18 mouse cellular contexts compared by ENCODE assay signal in genomic region chr12:70040981-70041380, GRCm38 (mm10). TPM values are rescaled to one million over a fixed set of nuclear protein-coding genes. Genes with fewer than 3 reads are reported as not detected.
DNase-seq lines count a peak whose midpoint lies in the region; ATAC-seq and TF ChIP-seq lines count a peak whose summit lies in the region.
"Had no signal": no experiment of that assay in that cellular context is flagged by ENCODE, and none has a peak within 500 bp of the region (broad histone marks: within the 10 kb centered on the region; RNA-seq: fewer than 3 reads in every experiment).

No protein-coding gene starts in this region.

- H3K4me1 ChIP-seq in forebrain, embryonic 16.5 days (replicated peaks; ENCODE audit: control insufficient read depth, insufficient read depth, low read length): peaks cover 12% of the 10 kb centered on the region; the same call in 1 of the 2 replicates
- no peaks in the 10 kb centered on the region for H3K4me1 ChIP-seq in forebrain, embryonic 14.5 days (ENCODE audit: control insufficient read depth, insufficient read depth, low read length)
- H3K4me1 ChIP-seq: embryonic facial prominence, embryonic 10.5 days; embryonic facial prominence, embryonic 12.5 days had no signal

- H3K4me2 ChIP-seq in forebrain, embryonic 16.5 days (ENCODE audit: low read length): no peak overlapping the region
- no peak overlapping the region for H3K4me2 ChIP-seq in forebrain, embryonic 14.5 days (ENCODE audit: low read length)
- H3K4me2 ChIP-seq: embryonic facial prominence, embryonic 12.5 days had no signal

- H3K27ac ChIP-seq in forebrain, embryonic 16.5 days (ENCODE audit: low read length): no peak overlapping the region; the same call in 1 of the 2 replicates
- H3K27ac ChIP-seq in forebrain, embryonic 14.5 days (ENCODE audit: low read depth, low read length): no peak overlapping the region
- H3K27ac ChIP-seq in gastrocnemius, adult 2 months: peak overlapping the region; percentile 6; the same call in 1 of the 2 replicates
- H3K27ac ChIP-seq: embryonic facial prominence, embryonic 10.5 days; embryonic facial prominence, embryonic 12.5 days had no signal

- no peaks in the 10 kb centered on the region for H3K27me3 ChIP-seq in forebrain, embryonic 16.5 days (replicated peaks; ENCODE audit: control insufficient read depth, insufficient read depth, low read length)
- no peaks in the 10 kb centered on the region for H3K27me3 ChIP-seq in forebrain, embryonic 14.5 days (replicated peaks; ENCODE audit: control insufficient read depth, insufficient read depth, low read length)
- H3K27me3 ChIP-seq: embryonic facial prominence, embryonic 12.5 days had no signal

- H3K36me3 ChIP-seq in forebrain, embryonic 16.5 days (ENCODE audit: control insufficient read depth, insufficient read depth): peaks cover 28% of the 10 kb centered on the region
- H3K36me3 ChIP-seq in forebrain, embryonic 14.5 days (ENCODE audit: control insufficient read depth, insufficient read depth, low read length): peaks cover 67% of the 10 kb centered on the region

- no peak overlapping the region for H3K9ac ChIP-seq in forebrain, embryonic 16.5 days (replicated peaks; ENCODE audit: low read depth, low read length)
- H3K9ac ChIP-seq in forebrain, embryonic 14.5 days (ENCODE audit: low read length): no peak overlapping the region
- H3K9ac ChIP-seq: embryonic facial prominence, embryonic 12.5 days had no signal

- intact Hi-C loops in gastrocnemius, adult 2 months (cut with DNase I): no loop called here

- no peak for TF ChIP-seq POLR2A in brain, embryonic 14.5 days (IDR thresholded peaks at IDR 0.05; ENCODE audit: borderline replicate concordance, extremely low read depth, insufficient read depth, insufficient read length, poor library complexity, severe bottlenecking)

- no peak for TF ChIP-seq CTCF in gastrocnemius, adult 2 months (IDR thresholded peaks at IDR 0.05)
- TF ChIP-seq CTCF in brain, embryonic 14.5 days (IDR thresholded peaks at IDR 0.05; ENCODE audit: borderline replicate concordance, extremely low read depth, insufficient read depth, insufficient read length): no peak

- DNase-seq in forebrain, embryonic 14.5 days (ENCODE audit: low spot score): no peak
- DNase-seq in gastrocnemius, adult 2 months: peak; percentile 39
- DNase-seq in gastrocnemius, adult 8-10 months (ENCODE audit: low spot score in 2 of 2): no peak
- peak; percentile 32 for DNase-seq in brain, adult 2 months (ENCODE audit: low read depth, low spot score)
- DNase-seq in brain, embryonic 14.5 days (ENCODE audit: low read depth): peak; percentile 32
- DNase-seq in cerebellum, adult 9-10 months: no peak
- DNase-seq: adrenal gland, adult 2 months; adrenal gland, postnatal 10 days; adrenal gland, postnatal 25 days; cerebellum, adult 11 months; cerebellum, adult 18-20 months; cerebellum, adult 8-10 months; cerebellum, postnatal 10 days; cerebellum, postnatal 25 days had no signal

- H3K9me3 ChIP-seq in forebrain, embryonic 16.5 days (ENCODE audit: control insufficient read depth, low read length): no peaks in the 10 kb centered on the region
- H3K9me3 ChIP-seq in forebrain, embryonic 14.5 days (replicated peaks; ENCODE audit: control insufficient read depth, low read length): no peaks in the 10 kb centered on the region
- H3K9me3 ChIP-seq: embryonic facial prominence, embryonic 10.5 days; embryonic facial prominence, embryonic 12.5 days had no signal

- H3K4me3 ChIP-seq in forebrain, embryonic 16.5 days (replicated peaks; ENCODE audit: low read length): no peak overlapping the region
- no peak overlapping the region for H3K4me3 ChIP-seq in forebrain, embryonic 14.5 days (ENCODE audit: low read depth, low read length)
- no peak overlapping the region for H3K4me3 ChIP-seq in gastrocnemius, adult 2 months
- H3K4me3 ChIP-seq: embryonic facial prominence, embryonic 10.5 days; embryonic facial prominence, embryonic 12.5 days had no signal

- peak; percentile 39; the same call in 1 of the 2 replicates for ATAC-seq in forebrain, embryonic 16.5 days
- ATAC-seq in forebrain, embryonic 14.5 days: no peak
- ATAC-seq in inflammation-experienced regulatory T-cells, adult 6 months: no peak

- WGBS in forebrain, embryonic 16.5 days: 52% methylated on average over 6 of the region's 6 CpGs
- WGBS in forebrain, embryonic 14.5 days: 63% methylated on average over 6 of the region's 6 CpGs

RNA-seq across cellular contexts. Expression of gene Sav1, which starts 54.2 kb away (rescaled TPM):
- polyA plus RNA-seq in forebrain, embryonic 16.5 days (2015; fragmentation: Nextera tagmentation; extraction: Ambion mirVana): 1.7 and 3.3 TPM in 2 replicates
- polyA plus RNA-seq in forebrain, embryonic 14.5 days (2014; fragmentation: Nextera tagmentation; extraction: Ambion mirVana): 1.0 and 1.8 TPM in 2 replicates
- 10 to 100 TPM; 42.9 to 53.6 TPM for total RNA-seq in gastrocnemius, adult 2 months (2021)
- 10 to 100 TPM; 43.8 to 52.1 (median 46.0) TPM for total RNA-seq in gastrocnemius, adult 8-10 months (2022)
- 29.6 and 33.4 TPM in 2 replicates for polyA plus RNA-seq in brain, embryonic 14.5 days (2012; rRNA removed)
- 1 to 10 TPM; 2.9 to 3.5 (median 3.3) TPM for polyA plus RNA-seq in inflammation-experienced regulatory T-cells, adult 6 months (2017; shearing (Covaris generic))

Comparison
In these comparisons a context has a peak if more than half of its experiments do, and no peak if none do; other contexts are left out.
1. DNase-seq: peak in gastrocnemius, adult 2 months (single experiment), brain, adult 2 months (single experiment) and brain, embryonic 14.5 days (single experiment); none in forebrain, embryonic 14.5 days (single experiment), gastrocnemius, adult 8-10 months (0 of 2) and cerebellum, adult 9-10 months (single experiment).